Mouse (Mus musculus): ENCODE data around the gene Dmac2. TPM values are rescaled to one million over a fixed set of nuclear protein-coding genes. Genes with fewer than 3 reads are reported as not detected.
A peak's percentile ranks its signal among the peaks of the same experiment; 100 is the strongest.

Dmac2 gene
- total RNA-seq, 2 experiments from 2014 or later: 48.7 to 54.5 TPM

GRCm38 (mm10) chr7:25647574-25648123, 28.4 kb downstream of the Dmac2 start:
- no peak for DNase-seq (ENCODE audit: extremely low spot score in 1 of 2, low spot score in 1 of 2)

GRCm38 (mm10) chr7:25649839-25650238, 30.6 kb downstream of the Dmac2 start:
- no peak for DNase-seq (ENCODE audit: extremely low spot score in 1 of 2, low spot score in 1 of 2)

GRCm38 (mm10) chr7:25651281-25651680, 32.1 kb downstream of the Dmac2 start:
- DNase-seq (ENCODE audit: extremely low spot score in 1 of 2, low spot score in 1 of 2): no peak

DNA sequence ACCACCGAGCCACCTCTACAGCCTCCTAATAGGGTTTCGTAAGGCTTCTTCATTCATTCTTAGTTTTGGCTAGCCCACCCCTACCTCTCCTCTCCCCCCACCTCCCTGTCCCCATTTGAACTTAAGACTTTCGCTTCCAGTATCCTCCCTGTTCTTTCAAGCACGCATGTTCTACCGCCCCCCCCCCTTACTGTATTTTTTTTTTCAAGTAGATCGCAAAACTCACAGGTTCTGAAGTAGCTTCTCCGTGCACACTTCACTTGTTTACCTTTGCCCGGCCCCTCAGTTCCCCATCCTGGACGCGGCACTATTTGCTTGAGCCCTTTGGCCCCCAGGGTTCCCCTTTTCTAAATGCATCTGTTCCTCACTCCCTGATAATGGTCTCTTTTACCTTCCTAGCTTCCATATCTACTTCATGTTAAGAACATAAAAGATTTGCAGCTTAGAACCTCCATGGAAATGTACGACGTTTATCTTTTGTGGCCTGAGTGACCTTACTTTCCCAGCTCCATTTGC, 33.1 kb downstream of the Dmac2 start:
- DNase-seq (ENCODE audit: extremely low spot score in 1 of 2, low spot score in 1 of 2): no peak

GRCm38 (mm10) chr7:25655601-25656428, 36.6 kb downstream of the Dmac2 start:
- no peak for DNase-seq (ENCODE audit: extremely low spot score in 1 of 2, low spot score in 1 of 2)

DNA sequence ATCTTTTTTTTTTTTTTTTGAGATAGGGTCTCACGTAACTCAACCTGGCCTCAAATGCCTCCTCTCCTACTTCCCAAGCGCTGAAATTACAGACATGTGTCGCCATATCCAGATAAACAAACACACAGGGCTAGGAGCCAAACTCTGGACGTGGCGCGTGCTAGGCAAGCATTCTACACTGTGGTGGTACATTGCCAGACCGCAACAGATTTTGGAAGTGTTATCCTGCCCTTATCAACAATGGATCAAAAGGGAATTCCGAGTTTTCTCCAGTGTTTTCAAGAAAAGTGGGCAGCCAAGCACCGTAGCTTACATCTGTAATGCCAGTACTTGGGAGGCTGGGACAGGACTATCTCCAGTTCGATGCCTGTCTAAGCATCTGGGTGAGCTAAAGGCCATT, 38.6 kb downstream of the Dmac2 start:
- no peak for DNase-seq (ENCODE audit: extremely low spot score in 1 of 2, low spot score in 1 of 2)

DNA sequence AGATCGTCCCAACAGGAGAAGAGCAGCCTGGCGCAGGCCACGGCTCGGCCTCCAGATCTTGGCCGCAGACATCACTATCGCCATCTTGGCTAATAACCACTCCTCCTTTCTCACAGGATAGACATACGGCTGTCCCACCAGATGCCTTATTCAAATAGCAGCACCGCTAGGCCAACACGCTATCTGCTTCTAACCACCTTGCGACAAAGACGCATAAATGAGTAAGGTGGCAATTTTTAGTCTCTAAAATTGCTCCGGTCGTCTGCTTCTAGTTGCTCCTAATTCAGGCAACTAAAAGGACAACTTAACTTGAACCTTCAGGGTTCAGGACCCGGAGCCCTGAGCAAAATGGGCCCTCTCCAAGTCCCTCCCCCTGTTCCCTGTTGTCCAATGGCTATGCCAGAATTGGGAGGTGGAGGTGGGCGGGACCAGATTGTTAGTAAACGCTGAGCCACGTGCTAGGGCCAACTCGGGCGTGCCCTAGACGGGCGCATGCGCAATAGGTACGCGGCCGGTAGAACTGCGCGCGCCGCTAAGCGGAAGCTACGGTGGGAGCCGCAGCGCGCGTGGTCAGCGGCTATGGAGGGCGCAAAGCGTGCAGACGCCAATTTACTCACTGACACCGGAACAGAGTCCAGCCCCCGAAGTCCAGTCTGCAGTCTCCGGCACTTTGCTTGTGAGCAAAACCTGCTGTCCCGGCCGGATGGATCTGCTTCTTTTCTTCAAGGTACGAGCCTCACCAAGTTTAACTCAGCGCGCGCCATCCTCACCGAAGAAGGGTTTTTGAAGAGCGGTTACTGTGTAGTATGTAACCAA, 39.7 kb downstream of the Dmac2 start, which contains the start of the genes Bckdha and Exosc5:
Gene Bckdha (minus strand): TSS at position 325 of the 816 bp plus-strand sequence.
Gene Exosc5 (plus strand): TSS at position 508 of the 816 bp plus-strand sequence.
- peak; percentile 90 to 93 for DNase-seq (ENCODE audit: extremely low spot score in 1 of 2, low spot score in 1 of 2)

DNA sequence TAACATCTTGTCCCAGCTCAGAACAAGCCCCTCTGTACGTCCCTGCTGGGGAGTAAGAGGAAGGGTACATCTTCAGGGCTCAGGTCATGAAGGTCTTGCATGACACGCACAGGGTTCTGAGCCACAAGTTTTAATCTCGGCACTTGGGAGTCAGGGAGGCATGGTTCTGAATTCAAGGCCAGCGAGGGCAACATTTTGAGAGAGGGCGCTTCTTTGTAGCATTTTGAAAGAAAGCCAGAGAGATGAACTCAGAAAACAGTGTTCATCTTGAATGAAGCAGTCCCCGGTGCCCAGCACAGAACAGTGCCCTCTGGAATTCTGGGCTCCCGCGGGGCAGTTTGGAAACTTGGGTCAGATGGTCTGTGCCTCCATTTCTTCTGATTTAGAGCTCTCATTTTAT, 47.2 kb downstream of the Dmac2 start:
- DNase-seq (ENCODE audit: extremely low spot score in 1 of 2, low spot score in 1 of 2): no peak

- DNase-seq (ENCODE audit: extremely low spot score in 1 of 2, low spot score in 1 of 2): no peak
These were observed 49.9 kb downstream of the Dmac2 start for GRCm38 (mm10) chr7:25669158-25669557.

- no peak for DNase-seq (ENCODE audit: extremely low spot score in 1 of 2, low spot score in 1 of 2)
These were observed 50.4 kb downstream of the Dmac2 start for GRCm38 (mm10) chr7:25669631-25670030.

DNA sequence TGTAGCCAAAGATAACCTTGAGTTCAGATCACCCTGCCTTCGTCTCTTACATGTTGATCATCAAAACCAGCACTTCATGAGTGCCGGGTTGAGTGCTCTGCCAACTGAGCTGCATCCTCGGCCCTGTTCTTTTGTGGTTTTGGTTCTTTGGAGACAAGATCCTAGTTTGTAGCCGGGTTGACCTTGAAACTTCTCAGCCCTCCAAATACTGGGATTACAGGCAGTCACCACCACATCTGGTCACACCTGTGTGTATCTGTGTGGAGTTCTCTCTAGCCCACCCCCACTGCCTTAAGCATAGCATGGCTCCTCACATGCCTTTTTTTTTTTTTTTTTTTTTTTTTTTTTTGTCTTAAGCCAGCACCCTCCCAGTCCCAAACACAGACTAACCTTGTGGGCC, 50.9 kb downstream of the Dmac2 start:
- no peak for DNase-seq (ENCODE audit: extremely low spot score in 1 of 2, low spot score in 1 of 2)

DNA sequence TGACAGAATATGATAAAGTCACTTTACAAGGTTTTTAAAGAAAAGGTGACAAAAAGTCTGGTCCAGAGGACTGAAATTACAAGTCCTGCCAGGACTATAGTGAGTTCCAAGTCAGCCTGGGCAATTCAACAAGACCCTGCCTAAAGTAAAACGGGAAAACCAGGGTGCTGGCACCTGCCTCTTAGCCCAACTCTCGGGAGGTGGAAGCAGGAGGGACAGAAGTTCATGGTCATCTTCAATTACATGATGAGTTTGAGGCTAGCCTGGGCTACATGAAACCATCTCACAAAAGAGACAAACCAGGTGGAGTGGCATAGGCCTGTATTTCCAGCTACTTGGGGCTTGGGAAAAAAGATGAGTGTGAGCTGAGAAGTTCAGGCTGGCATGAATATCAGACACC, 52.5 kb downstream of the Dmac2 start:
- no peak for DNase-seq (ENCODE audit: extremely low spot score in 1 of 2, low spot score in 1 of 2)

GRCm38 (mm10) chr7:25672442-25672841, 53.2 kb downstream of the Dmac2 start:
- no peak for DNase-seq (ENCODE audit: extremely low spot score in 1 of 2, low spot score in 1 of 2)

DNA sequence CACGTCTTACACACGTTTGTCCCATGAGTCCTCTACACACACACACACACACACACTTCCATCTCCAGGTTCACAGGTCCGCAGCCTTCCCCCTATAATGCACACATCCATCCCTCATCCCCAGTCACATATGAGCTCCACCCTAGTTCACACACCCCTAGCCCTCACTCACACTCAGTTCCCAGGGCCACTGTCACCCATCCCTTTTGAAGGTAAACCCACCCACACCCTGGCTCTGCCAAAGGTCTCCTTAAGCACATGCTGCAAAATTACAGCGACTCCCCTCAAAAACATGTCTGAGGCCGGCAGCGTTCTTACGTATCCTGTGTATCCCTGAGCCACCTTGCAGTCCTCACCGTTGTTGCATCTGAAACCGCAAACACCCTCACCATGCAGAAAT, 55.1 kb downstream of the Dmac2 start:
- no peak for DNase-seq (ENCODE audit: extremely low spot score in 1 of 2, low spot score in 1 of 2)

GRCm38 (mm10) chr7:25674719-25675300, 55.6 kb downstream of the Dmac2 start, which contains the start of gene Tmem91:
Gene Tmem91, minus strand, starts transcription at chr7:25675166.
- no peak for DNase-seq (ENCODE audit: extremely low spot score in 1 of 2, low spot score in 1 of 2)

Other genes with a start within 250 kb of the Dmac2 start
- gene Cnfn, start 249.7 kb upstream of the Dmac2 start, total RNA-seq (2021): not detected
- gene Lipe, start 220.7 kb upstream of the Dmac2 start, total RNA-seq (2021): 1 to 10 TPM; 7.0 to 7.8 TPM
- not detected for gene Cxcl17, start 206.5 kb upstream of the Dmac2 start, total RNA-seq (2021)
- gene Ceacam1, start 141.8 kb upstream of the Dmac2 start, total RNA-seq (2021): 1 to 10 TPM; 3.1 TPM
- under 1 TPM; 0.27 to 0.28 TPM for gene Ceacam2, start 79.6 kb upstream of the Dmac2 start, total RNA-seq (2021)
- under 1 TPM in 1 of 2 experiments, not detected in 1; 0.39 TPM for gene Erich4, start 3.5 kb upstream of the Dmac2 start, total RNA-seq (2021)
- 1 to 10 TPM; 2.0 to 2.3 TPM for gene B3gnt8, start 7.2 kb downstream of the Dmac2 start, total RNA-seq (2021)
- 10 to 100 TPM; 40.1 to 45.5 TPM for gene Bckdha, start 39.6 kb downstream of the Dmac2 start, total RNA-seq (2021)
- gene Exosc5, start 39.8 kb downstream of the Dmac2 start, total RNA-seq (2021): 10 to 100 TPM; 26.4 to 30.5 TPM
- gene Tmem91, start 55.8 kb downstream of the Dmac2 start, total RNA-seq (2021): 10 to 100 TPM; 12.7 to 16.5 TPM
- gene B9d2, start 61.4 kb downstream of the Dmac2 start, total RNA-seq (2021): 10 to 100 TPM; 25.2 to 25.7 TPM
- 1 to 10 TPM; 7.0 to 8.6 TPM for gene Tgfb1, start 67.6 kb downstream of the Dmac2 start, total RNA-seq (2021)
- gene Ccdc97, start 99.7 kb downstream of the Dmac2 start, total RNA-seq (2021): 10 to 100 TPM; 54.6 to 58.5 TPM
- gene Hnrnpul1, start 135.3 kb downstream of the Dmac2 start, total RNA-seq (2021): 100 to 1,000 TPM; 103 to 114 TPM
- 10 to 100 TPM; 37.2 to 43.5 TPM for gene Axl, start 169.3 kb downstream of the Dmac2 start, total RNA-seq (2021)
- gene Cyp2s1, start 197.5 kb downstream of the Dmac2 start, total RNA-seq (2021): 1 to 10 TPM; 1.2 to 1.3 TPM

All from layer of hippocampus, postnatal 25 days (tissue).